Mouse (Mus musculus) neural tube, embryonic 14.5 days (tissue): ENCODE data around the gene Cxcl17. TPM values are rescaled to one million over a fixed set of nuclear protein-coding genes. Genes with fewer than 3 reads are reported as not detected.
"Not testable (repeated sequence)": the region's sequence is repeated elsewhere in the genome, so short reads cannot be mapped to it uniquely, and the experiment has no call there.

Experiments used
- ATAC-seq: fragments of 200-750 bp; cut with Nextera tagmentation; 2 replicates; pipeline ENCODE4 v1.8.0; 2017; ENCODE audit warnings: low read depth, mild to moderate bottlenecking, moderate TSS enrichment, moderate library complexity
- H3K27ac ChIP-seq: fragments of 300-500 bp; sonication (generic); 2 replicates; pipeline ENCODE4 v1.5.1; 2014; ENCODE audit warnings: low read depth, mild to moderate bottlenecking, control low read depth, low read length, moderate library complexity, mixed read lengths
- H3K27me3 ChIP-seq: fragments of 300-500 bp; sonication (generic); 2 replicates; pipeline ENCODE4 v1.6.1; 2014; ENCODE audit warnings: low read length; ENCODE audit not compliant: control insufficient read depth, insufficient read depth
- H3K36me3 ChIP-seq: fragments of 300-500 bp; sonication (generic); 2 replicates; pipeline ENCODE4 v1.6.1; 2014; ENCODE audit warnings: low read length, mixed read lengths; ENCODE audit not compliant: control insufficient read depth, insufficient read depth
- H3K4me1 ChIP-seq: fragments of 300-500 bp; sonication (generic); 2 replicates; pipeline ENCODE4 v1.6.1; 2014; ENCODE audit warnings: low read length; ENCODE audit not compliant: control insufficient read depth, insufficient read depth
- H3K4me2 ChIP-seq: fragments of 300-500 bp; sonication (generic); 2 replicates; pipeline ENCODE4 v1.6.1; 2014; ENCODE audit warnings: mild to moderate bottlenecking, low read depth, low read length, control low read depth
- H3K4me3 ChIP-seq: fragments of 300-500 bp; sonication (generic); 2 replicates; pipeline ENCODE4 v1.5.1; 2014; ENCODE audit warnings: low read depth, low read length, control low read depth, mixed read lengths
- H3K9ac ChIP-seq: fragments of 300-500 bp; sonication (generic); replicated peaks from 2 replicates; pipeline ENCODE4 v1.6.1; 2014; ENCODE audit warnings: low read depth, mild to moderate bottlenecking, control low read depth, low read length, mixed read lengths
- H3K9me3 ChIP-seq: fragments of 300-500 bp; sonication (generic); 2 replicates; pipeline ENCODE4 v1.6.1; 2016; ENCODE audit warnings: low read length; ENCODE audit not compliant: control insufficient read depth
- WGBS: fragments of 180-500 bp; shearing (Covaris S2); extraction: QIAGEN DNeasy Blood & Tissue Kit; methylation state at CpG from one replicate; pipeline ENCODE4 v1.1.7; 2014; 5-methylcytosine and 5-hydroxymethylcytosine counted together
- polyA plus RNA-seq: library from polyadenylated mRNA; unstranded; fragments of >200 nt; fragmentation: Nextera tagmentation; extraction: Ambion mirVana; gene quantifications from 2 replicates; pipeline ENCODE4 v1.2.1, GENCODE M21; 2014

Cxcl17 gene
- 0.49 and 0.66 TPM in 2 replicates for polyA plus RNA-seq

- no peak within 1 kb of the TSS for H3K27ac ChIP-seq
- no peak within 1 kb of the TSS for H3K4me2 ChIP-seq
- ATAC-seq: no peak
- no peak within 1 kb of the TSS for H3K4me3 ChIP-seq
- no peaks in the 10 kb centered on the region for H3K36me3 ChIP-seq
- H3K27me3 ChIP-seq: no peaks in the 10 kb centered on the region
- no peak within 1 kb of the TSS for H3K9ac ChIP-seq
- H3K9me3 ChIP-seq: no peaks in the 10 kb centered on the region
- no peaks in the 10 kb centered on the region for H3K4me1 ChIP-seq
- WGBS: 48% methylated on average over 7 of the region's 7 CpGs
Measured at GRCm38 (mm10) chr7:25412833-25413441, at the start of gene Cxcl17. Gene Cxcl17 (minus strand): TSS chr7:25412886.

- H3K9ac ChIP-seq, H3K27ac ChIP-seq, H3K9me3 ChIP-seq, H3K4me3 ChIP-seq, H3K4me2 ChIP-seq, H3K4me1 ChIP-seq, H3K27me3 ChIP-seq, H3K36me3 ChIP-seq: not testable (repeated sequence)
- WGBS: no CpG with 5 or more reads among the region's 1 CpGs
- 0 out of 2 replicates have a peak, but pooled peaks have one; percentile 9 for ATAC-seq
Measured at GRCm38 (mm10) chr7:25462033-25462337, 49.3 kb upstream of the Cxcl17 start.

- not testable (repeated sequence) for H3K4me2 ChIP-seq, H3K4me1 ChIP-seq, H3K4me3 ChIP-seq, H3K9me3 ChIP-seq, H3K27ac ChIP-seq, H3K9ac ChIP-seq, H3K36me3 ChIP-seq, H3K27me3 ChIP-seq
- ATAC-seq: peak; percentile 74; the same call in 1 of the 2 replicates
- WGBS: 52% methylated on average over 4 of the region's 5 CpGs
Measured at GRCm38 (mm10) chr7:25461336-25462032, 48.8 kb upstream of the Cxcl17 start.

GRCm38 (mm10) chr7:25452103-25452502, 39.4 kb upstream of the Cxcl17 start:
- no peak overlapping the region for H3K9ac ChIP-seq
- H3K4me2 ChIP-seq: no peak overlapping the region
- no peaks in the 10 kb centered on the region for H3K4me1 ChIP-seq
- no peaks in the 10 kb centered on the region for H3K9me3 ChIP-seq
- no peak for ATAC-seq
- no peak overlapping the region for H3K4me3 ChIP-seq
- H3K27me3 ChIP-seq: no peaks in the 10 kb centered on the region
- H3K36me3 ChIP-seq: no peaks in the 10 kb centered on the region
- H3K27ac ChIP-seq: no peak overlapping the region
- WGBS: 91% methylated on average over 3 of the region's 3 CpGs

GRCm38 (mm10) chr7:25449913-25450890, 37.5 kb upstream of the Cxcl17 start:
- Histone ChIP-seq H3K4me2 (no peak overlapping the region), H3K27ac (no peak overlapping the region), H3K4me1 (no peaks in the 10 kb centered on the region), H3K4me3 (no peak overlapping the region), H3K9ac (no peak overlapping the region), H3K9me3 (no peaks in the 10 kb centered on the region), H3K27me3 (no peaks in the 10 kb centered on the region), H3K36me3 (no peaks in the 10 kb centered on the region)
- ATAC-seq: no peak
- 57% methylated on average over 9 of the region's 9 CpGs for WGBS

GRCm38 (mm10) chr7:25440816-25441153, 28.1 kb upstream of the Cxcl17 start:
- 86% methylated on average over 6 of the region's 6 CpGs for WGBS
- Histone ChIP-seq H3K9me3 (no peaks in the 10 kb centered on the region), H3K27ac (no peak overlapping the region), H3K4me1 (no peaks in the 10 kb centered on the region), H3K4me3 (no peak overlapping the region), H3K4me2 (no peak overlapping the region), H3K27me3 (no peaks in the 10 kb centered on the region), H3K9ac (no peak overlapping the region), H3K36me3 (no peaks in the 10 kb centered on the region)
- no peak for ATAC-seq

GRCm38 (mm10) chr7:25439978-25440815, 27.5 kb upstream of the Cxcl17 start:
- no peak for ATAC-seq
- no peaks in the 10 kb centered on the region for H3K36me3 ChIP-seq
- no peak overlapping the region for H3K4me3 ChIP-seq
- no peak overlapping the region for H3K27ac ChIP-seq
- 80% methylated on average over 9 of the region's 9 CpGs for WGBS
- no peak overlapping the region for H3K9ac ChIP-seq
- H3K9me3 ChIP-seq: no peaks in the 10 kb centered on the region
- H3K4me1 ChIP-seq: no peaks in the 10 kb centered on the region
- no peaks in the 10 kb centered on the region for H3K27me3 ChIP-seq
- no peak overlapping the region for H3K4me2 ChIP-seq

GRCm38 (mm10) chr7:25439124-25439822, 26.6 kb upstream of the Cxcl17 start:
- no peaks in the 10 kb centered on the region for H3K36me3 ChIP-seq
- no peak overlapping the region for H3K9ac ChIP-seq
- H3K27me3 ChIP-seq: no peaks in the 10 kb centered on the region
- H3K4me1 ChIP-seq: no peaks in the 10 kb centered on the region
- H3K9me3 ChIP-seq: no peaks in the 10 kb centered on the region
- 84% methylated on average over 8 of the region's 8 CpGs for WGBS
- ATAC-seq: no peak
- no peak overlapping the region for H3K4me3 ChIP-seq
- no peak overlapping the region for H3K27ac ChIP-seq
- no peak overlapping the region for H3K4me2 ChIP-seq
